Mouse (Mus musculus) inflammation-experienced regulatory T-cells, adult 6 months (primary cell): ENCODE data around the gene AY358078. TPM values are rescaled to one million over a fixed set of nuclear protein-coding genes. Genes with fewer than 3 reads are reported as not detected.

Experiments
- polyA plus RNA-seq, 3 experiments: library from polyadenylated mRNA; unstranded; fragments of 100-300 nt; shearing (Covaris generic); gene quantifications; one replicate each; pipeline ENCODE4 v1.2.1; 2017

The AY358078 gene
- polyA plus RNA-seq, 3 experiments from 2014 or later = not detected

Other genes starting within 250 kb of the AY358078 start
- not detected for gene Gm5622, start 247.3 kb upstream of the AY358078 start, polyA plus RNA-seq
- not detected for gene Gm17175, start 226.0 kb upstream of the AY358078 start, polyA plus RNA-seq
- gene Gm17174, start 207.9 kb upstream of the AY358078 start, polyA plus RNA-seq = not detected
- gene Gm17078, start 188.7 kb upstream of the AY358078 start, polyA plus RNA-seq = not detected
- gene Gm4181, start 164.4 kb upstream of the AY358078 start, polyA plus RNA-seq = not detected
- not detected for gene Gm17079, start 104.6 kb upstream of the AY358078 start, polyA plus RNA-seq
- not detected for gene Gm5800, start 82.9 kb upstream of the AY358078 start, polyA plus RNA-seq
- not detected for gene Ang4, start 26.5 kb upstream of the AY358078 start, polyA plus RNA-seq
- not detected for gene Ear6, start 53.7 kb downstream of the AY358078 start, polyA plus RNA-seq
- gene Mettl17, start 84.8 kb downstream of the AY358078 start, polyA plus RNA-seq = 10 to 100 TPM; 26.7 to 75.2 (median 69.3) TPM
- gene Slc39a2, start 92.8 kb downstream of the AY358078 start, polyA plus RNA-seq = under 1 TPM; 0.29 to 0.40 (median 0.34) TPM
- 10 to 100 TPM in 2 of 3 experiments, 1 to 10 TPM in 1; 9.3 to 31.1 (median 21.3) TPM for gene Ndrg2, start 114.1 kb downstream of the AY358078 start, polyA plus RNA-seq
- not detected for gene Tppp2, start 118.4 kb downstream of the AY358078 start, polyA plus RNA-seq
- gene Rnase13, start 122.7 kb downstream of the AY358078 start, polyA plus RNA-seq = not detected
- gene Arhgef40, start 184.7 kb downstream of the AY358078 start, polyA plus RNA-seq = 1 to 10 TPM in 1 of 3 experiments, under 1 TPM in 2; 0.41 to 1.3 (median 0.90) TPM
- under 1 TPM in 1 of 3 experiments, not detected in 2; 0.87 TPM for gene Tmem253, start 215.6 kb downstream of the AY358078 start, polyA plus RNA-seq
- gene Zfp219, start 220.7 kb downstream of the AY358078 start, polyA plus RNA-seq = 1 to 10 TPM; 1.4 to 1.9 (median 1.6) TPM
- not detected for gene Olfr221, start 242.4 kb downstream of the AY358078 start, polyA plus RNA-seq